Mouse (Mus musculus): Measurements from ENCODE around the gene Rab3gap2. TPM values are rescaled to one million over a fixed set of nuclear protein-coding genes. Genes with fewer than 3 reads are reported as not detected.

The Rab3gap2 gene
- polyA plus RNA-seq, 1 experiment from 2014 or later: 20.4 TPM

- H3K4me1 ChIP-seq (replicated peaks; ENCODE audit: control insufficient read depth, insufficient read depth, low read length): peaks cover 7% of the 10 kb centered on the region
- no peaks in the 10 kb centered on the region for H3K9me3 ChIP-seq (ENCODE audit: control insufficient read depth, low read length)
- 44% methylated on average over 4 of the region's 4 CpGs for WGBS
- no peaks in the 10 kb centered on the region for H3K27me3 ChIP-seq (ENCODE audit: control insufficient read depth, insufficient read depth, low read depth, low read length)
- peak; percentile 87 for ATAC-seq (ENCODE audit: low read depth)
- H3K27ac ChIP-seq (ENCODE audit: low read length): no peak overlapping the region
- no peak overlapping the region for H3K4me2 ChIP-seq (ENCODE audit: low read depth, low read length)
- H3K9ac ChIP-seq (ENCODE audit: low read length): no peak overlapping the region
- H3K4me3 ChIP-seq (ENCODE audit: low read length): no peak overlapping the region
- peaks cover 34% of the 10 kb centered on the region for H3K36me3 ChIP-seq (ENCODE audit: control insufficient read depth, insufficient read depth, low read length)
Measured at GRCm38 (mm10) chr1:185284740-185285139, 80.8 kb downstream of the Rab3gap2 start.

GRCm38 (mm10) chr1:185285171-185285570, 81.3 kb downstream of the Rab3gap2 start:
- H3K27ac ChIP-seq (ENCODE audit: low read length): no peak overlapping the region
- peaks cover 36% of the 10 kb centered on the region for H3K36me3 ChIP-seq (ENCODE audit: control insufficient read depth, insufficient read depth, low read length)
- no peak overlapping the region for H3K9ac ChIP-seq (ENCODE audit: low read length)
- peak; percentile 73 for ATAC-seq (ENCODE audit: low read depth)
- H3K4me3 ChIP-seq (ENCODE audit: low read length): no peak overlapping the region
- peaks cover 7% of the 10 kb centered on the region for H3K4me1 ChIP-seq (replicated peaks; ENCODE audit: control insufficient read depth, insufficient read depth, low read length)
- H3K27me3 ChIP-seq (ENCODE audit: control insufficient read depth, insufficient read depth, low read depth, low read length): no peaks in the 10 kb centered on the region
- H3K9me3 ChIP-seq (ENCODE audit: control insufficient read depth, low read length): no peaks in the 10 kb centered on the region
- 62% methylated on average over 4 of the region's 4 CpGs for WGBS
- no peak overlapping the region for H3K4me2 ChIP-seq (ENCODE audit: low read depth, low read length)

GRCm38 (mm10) chr1:185287066-185287465, 83.1 kb downstream of the Rab3gap2 start:
- no peak for ATAC-seq (ENCODE audit: low read depth)
- H3K9me3 ChIP-seq (ENCODE audit: control insufficient read depth, low read length): no peaks in the 10 kb centered on the region

GRCm38 (mm10) chr1:185289231-185289630, 85.3 kb downstream of the Rab3gap2 start:
- H3K27ac ChIP-seq (ENCODE audit: low read length): no peak overlapping the region
- no peaks in the 10 kb centered on the region for H3K27me3 ChIP-seq (ENCODE audit: control insufficient read depth, insufficient read depth, low read depth, low read length)
- peaks cover 7% of the 10 kb centered on the region for H3K4me1 ChIP-seq (replicated peaks; ENCODE audit: control insufficient read depth, insufficient read depth, low read length)
- WGBS: 68% methylated on average over 5 of the region's 5 CpGs
- H3K4me2 ChIP-seq (ENCODE audit: low read depth, low read length): no peak overlapping the region
- peaks cover 31% of the 10 kb centered on the region for H3K36me3 ChIP-seq (ENCODE audit: control insufficient read depth, insufficient read depth, low read length)
- H3K9me3 ChIP-seq (ENCODE audit: control insufficient read depth, low read length): no peaks in the 10 kb centered on the region
- no peak overlapping the region for H3K9ac ChIP-seq (ENCODE audit: low read length)
- peak; percentile 13; the same call in 1 of the 2 replicates for ATAC-seq (ENCODE audit: low read depth)
- H3K4me3 ChIP-seq (ENCODE audit: low read length): no peak overlapping the region

More at GRCm38 (mm10) chr1:185287066-185287465, 83.1 kb downstream of the Rab3gap2 start:
- H3K4me3 ChIP-seq (ENCODE audit: low read length): no peak overlapping the region
- no peak overlapping the region for H3K27ac ChIP-seq (ENCODE audit: low read length)
- H3K27me3 ChIP-seq (ENCODE audit: control insufficient read depth, insufficient read depth, low read depth, low read length): no peaks in the 10 kb centered on the region
- no peak overlapping the region for H3K9ac ChIP-seq (ENCODE audit: low read length)
- peaks cover 7% of the 10 kb centered on the region for H3K4me1 ChIP-seq (replicated peaks; ENCODE audit: control insufficient read depth, insufficient read depth, low read length)
- WGBS: 89% methylated on average over 20 of the region's 20 CpGs
- H3K4me2 ChIP-seq (ENCODE audit: low read depth, low read length): no peak overlapping the region
- H3K36me3 ChIP-seq (ENCODE audit: control insufficient read depth, insufficient read depth, low read length): peaks cover 42% of the 10 kb centered on the region

GRCm38 (mm10) chr1:185291336-185291735, 87.4 kb downstream of the Rab3gap2 start:
- 86% methylated on average over 4 of the region's 4 CpGs for WGBS
- Histone ChIP-seq H3K4me3 (ENCODE audit: low read length) (no peak overlapping the region), H3K9ac (ENCODE audit: low read length) (no peak overlapping the region), H3K36me3 (ENCODE audit: control insufficient read depth, insufficient read depth, low read length) (peaks cover 30% of the 10 kb centered on the region), H3K4me2 (ENCODE audit: low read depth, low read length) (no peak overlapping the region), H3K27ac (ENCODE audit: low read length) (no peak overlapping the region), H3K27me3 (ENCODE audit: control insufficient read depth, insufficient read depth, low read depth, low read length) (no peaks in the 10 kb centered on the region), H3K4me1 (replicated peaks; ENCODE audit: control insufficient read depth, insufficient read depth, low read length) (no peaks in the 10 kb centered on the region), H3K9me3 (ENCODE audit: control insufficient read depth, low read length) (no peaks in the 10 kb centered on the region)
- no peak for ATAC-seq (ENCODE audit: low read depth)

- no peaks in the 10 kb centered on the region for H3K9me3 ChIP-seq (ENCODE audit: control insufficient read depth, low read length)
- H3K4me1 ChIP-seq (replicated peaks; ENCODE audit: control insufficient read depth, insufficient read depth, low read length): no peaks in the 10 kb centered on the region
- no peak overlapping the region for H3K4me3 ChIP-seq (ENCODE audit: low read length)
- 91% methylated on average over 10 of the region's 10 CpGs for WGBS
- no peak overlapping the region for H3K27ac ChIP-seq (ENCODE audit: low read length)
- H3K9ac ChIP-seq (ENCODE audit: low read length): no peak overlapping the region
- no peaks in the 10 kb centered on the region for H3K27me3 ChIP-seq (ENCODE audit: control insufficient read depth, insufficient read depth, low read depth, low read length)
- H3K4me2 ChIP-seq (ENCODE audit: low read depth, low read length): no peak overlapping the region
- peaks cover 28% of the 10 kb centered on the region for H3K36me3 ChIP-seq (ENCODE audit: control insufficient read depth, insufficient read depth, low read length)
- no peak for ATAC-seq (ENCODE audit: low read depth)
Measured at GRCm38 (mm10) chr1:185292646-185293360, 88.9 kb downstream of the Rab3gap2 start.

GRCm38 (mm10) chr1:185296850-185297249, 92.9 kb downstream of the Rab3gap2 start:
- Histone ChIP-seq H3K27ac (ENCODE audit: low read length) (no peak overlapping the region), H3K27me3 (ENCODE audit: control insufficient read depth, insufficient read depth, low read depth, low read length) (no peaks in the 10 kb centered on the region), H3K36me3 (ENCODE audit: control insufficient read depth, insufficient read depth, low read length) (peaks cover 19% of the 10 kb centered on the region), H3K4me1 (replicated peaks; ENCODE audit: control insufficient read depth, insufficient read depth, low read length) (no peaks in the 10 kb centered on the region), H3K9ac (ENCODE audit: low read length) (no peak overlapping the region), H3K4me3 (ENCODE audit: low read length) (no peak overlapping the region), H3K4me2 (ENCODE audit: low read depth, low read length) (no peak overlapping the region), H3K9me3 (ENCODE audit: control insufficient read depth, low read length) (no peaks in the 10 kb centered on the region)
- WGBS: 92% methylated on average over 7 of the region's 7 CpGs
- no peak for ATAC-seq (ENCODE audit: low read depth)

GRCm38 (mm10) chr1:185298496-185298895, 94.6 kb downstream of the Rab3gap2 start:
- no peak overlapping the region for H3K4me3 ChIP-seq (ENCODE audit: low read length)
- ATAC-seq (ENCODE audit: low read depth): no peak
- no peaks in the 10 kb centered on the region for H3K9me3 ChIP-seq (ENCODE audit: control insufficient read depth, low read length)
- no peak overlapping the region for H3K9ac ChIP-seq (ENCODE audit: low read length)
- H3K27ac ChIP-seq (ENCODE audit: low read length): no peak overlapping the region
- no peaks in the 10 kb centered on the region for H3K27me3 ChIP-seq (ENCODE audit: control insufficient read depth, insufficient read depth, low read depth, low read length)
- H3K4me1 ChIP-seq (replicated peaks; ENCODE audit: control insufficient read depth, insufficient read depth, low read length): no peaks in the 10 kb centered on the region
- 91% methylated on average over 8 of the region's 8 CpGs for WGBS
- H3K4me2 ChIP-seq (ENCODE audit: low read depth, low read length): no peak overlapping the region
- H3K36me3 ChIP-seq (ENCODE audit: control insufficient read depth, insufficient read depth, low read length): peaks cover 25% of the 10 kb centered on the region

GRCm38 (mm10) chr1:185302816-185303215, 98.9 kb downstream of the Rab3gap2 start:
- no peak overlapping the region for H3K27ac ChIP-seq (ENCODE audit: low read length)
- H3K36me3 ChIP-seq (ENCODE audit: control insufficient read depth, insufficient read depth, low read length): peaks cover 22% of the 10 kb centered on the region
- H3K9me3 ChIP-seq (ENCODE audit: control insufficient read depth, low read length): no peaks in the 10 kb centered on the region
- no peak overlapping the region for H3K9ac ChIP-seq (ENCODE audit: low read length)
- WGBS: 94% methylated on average over 6 of the region's 6 CpGs
- no peak overlapping the region for H3K4me3 ChIP-seq (ENCODE audit: low read length)
- ATAC-seq (ENCODE audit: low read depth): no peak
- no peaks in the 10 kb centered on the region for H3K4me1 ChIP-seq (replicated peaks; ENCODE audit: control insufficient read depth, insufficient read depth, low read length)
- H3K27me3 ChIP-seq (ENCODE audit: control insufficient read depth, insufficient read depth, low read depth, low read length): no peaks in the 10 kb centered on the region
- H3K4me2 ChIP-seq (ENCODE audit: low read depth, low read length): no peak overlapping the region

Data from lung, embryonic 16.5 days (tissue).